Mouse (Mus musculus) brain, embryonic 14.5 days (tissue): ENCODE data around the gene Rnf150. TPM values are rescaled to one million over a fixed set of nuclear protein-coding genes. Genes with fewer than 3 reads are reported as not detected.

Experiments used
- DNase-seq: peaks from one replicate; pipeline ENCODE4 v3.0.0-alpha.2; 2011; ENCODE audit warnings: low read depth
- CTCF ChIP-seq: fragments of 200-500 bp; IDR thresholded peaks from 2 replicates; pipeline ENCODE4 v1.5.1; 2012; ENCODE audit warnings: inconsistent platforms, mild to moderate bottlenecking, moderate library complexity, borderline replicate concordance; ENCODE audit not compliant: insufficient read depth, insufficient read length; ENCODE audit errors: extremely low read depth
- POLR2A ChIP-seq: fragments of 200-500 bp; IDR thresholded peaks from 2 replicates; pipeline ENCODE4 v1.6.1; 2012; ENCODE audit warnings: mild to moderate bottlenecking, inconsistent platforms, borderline replicate concordance; ENCODE audit not compliant: poor library complexity, insufficient read depth, insufficient read length, severe bottlenecking; ENCODE audit errors: extremely low read depth
- polyA plus RNA-seq: library from polyadenylated mRNA; depleted of rRNA; stranded (reverse); fragments of >200 nt; gene quantifications from 2 replicates; pipeline ENCODE4 v1.2.3, GENCODE M21; 2012; rRNA removed

The Rnf150 gene
- polyA plus RNA-seq, 1 experiment, result 12.1 TPM

GRCm38 (mm10) chr8:83100041-83100440 is 236.9 kb downstream of the Rnf150 start:
- TF ChIP-seq CTCF (peak; percentile 17; the same call in 1 of the 2 replicates), POLR2A (no peak)
- peak; percentile 62 for DNase-seq

GRCm38 (mm10) chr8:83102957-83103510 is 239.9 kb downstream of the Rnf150 start:
- peak; percentile 37 for DNase-seq
- TF ChIP-seq POLR2A, result no peak

GRCm38 (mm10) chr8:83103968-83104367 is 240.8 kb downstream of the Rnf150 start:
- TF ChIP-seq POLR2A (no peak), CTCF (no peak)
- DNase-seq, result no peak

- TF ChIP-seq POLR2A (no peak), CTCF (no peak)
- DNase-seq, result no peak
Measured at GRCm38 (mm10) chr8:83109756-83110155, 246.6 kb downstream of the Rnf150 start.

GRCm38 (mm10) chr8:83110177-83110576 is 247.0 kb downstream of the Rnf150 start:
- no peak for DNase-seq
- no peak for TF ChIP-seq CTCF
- no peak for TF ChIP-seq POLR2A

GRCm38 (mm10) chr8:83135086-83135485 is 271.9 kb downstream of the Rnf150 start:
- TF ChIP-seq CTCF (no peak), POLR2A (no peak)
- peak; percentile 9 for DNase-seq

- DNase-seq, result no peak
Measured at GRCm38 (mm10) chr8:83140068-83140467, 276.9 kb downstream of the Rnf150 start.

GRCm38 (mm10) chr8:83140701-83141111 is 277.6 kb downstream of the Rnf150 start:
- no peak for DNase-seq
- TF ChIP-seq CTCF (no peak), POLR2A (no peak)

More at GRCm38 (mm10) chr8:83140068-83140467, 276.9 kb downstream of the Rnf150 start:
- TF ChIP-seq CTCF, result no peak
- no peak for TF ChIP-seq POLR2A

Other genes with a start within 250 kb of the Rnf150 start
- gene Zfp330, start 89.2 kb upstream of the Rnf150 start, polyA plus RNA-seq, result 57.4 and 60.7 TPM in 2 replicates